Mouse (Mus musculus): ENCODE measurements around the gene Gm17535. TPM values are rescaled to one million over a fixed set of nuclear protein-coding genes. Genes with fewer than 3 reads are reported as not detected.
"Not testable (repeated sequence)": the region's sequence is repeated elsewhere in the genome, so short reads cannot be mapped to it uniquely, and the experiment has no call there.

Gm17535 gene
- total RNA-seq, 2 experiments from 2014 or later: not detected

GRCm38 (mm10) chr9:3023985-3024648, 10.3 kb upstream of the Gm17535 start:
- peak; percentile 99 for DNase-seq (ENCODE audit: low spot score)
- intact Hi-C loops (cut with DNase I): not testable (repeated sequence)

DNA sequence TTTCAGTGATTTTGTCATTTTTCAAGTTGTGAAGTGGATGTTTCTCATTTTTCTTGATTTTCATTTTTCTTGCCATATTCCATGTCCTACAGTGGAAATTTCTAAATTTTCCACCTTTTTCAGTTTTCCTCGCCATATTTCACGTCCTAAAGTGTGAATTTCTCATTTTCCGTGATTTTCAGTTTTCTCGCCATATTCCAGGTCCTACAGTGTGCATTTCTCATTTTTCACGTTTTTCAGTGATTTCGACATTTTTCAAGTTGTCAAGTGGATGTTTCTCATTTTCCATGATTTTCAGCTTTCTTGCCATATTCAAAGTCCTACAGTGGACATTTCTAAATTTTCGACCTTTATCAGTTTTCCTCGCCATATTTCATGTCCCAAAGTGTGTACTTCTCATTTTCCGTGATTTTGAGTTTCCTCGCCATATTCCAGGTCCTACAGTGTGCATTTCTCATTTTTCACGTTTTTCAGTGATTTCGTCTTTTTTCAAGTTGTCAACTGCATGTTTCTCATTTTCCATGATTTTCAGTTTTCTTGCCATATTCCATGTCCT, 9.4 kb upstream of the Gm17535 start, which contains the start of gene Gm10717:
Gene Gm10717 (plus strand): TSS at position 506 of the 556 bp plus-strand sequence.
- DNase-seq (ENCODE audit: low spot score): peak; percentile 19
- intact Hi-C loops (cut with DNase I): not testable (repeated sequence)

GRCm38 (mm10) chr9:3025653-3026052, 8.7 kb upstream of the Gm17535 start:
- DNase-seq (ENCODE audit: low spot score): peak; percentile 46
- intact Hi-C loops (cut with DNase I): not testable (repeated sequence)

GRCm38 (mm10) chr9:3026136-3026535, 8.3 kb upstream of the Gm17535 start:
- DNase-seq (ENCODE audit: low spot score); intact Hi-C loops (cut with DNase I): not testable (repeated sequence)

DNA sequence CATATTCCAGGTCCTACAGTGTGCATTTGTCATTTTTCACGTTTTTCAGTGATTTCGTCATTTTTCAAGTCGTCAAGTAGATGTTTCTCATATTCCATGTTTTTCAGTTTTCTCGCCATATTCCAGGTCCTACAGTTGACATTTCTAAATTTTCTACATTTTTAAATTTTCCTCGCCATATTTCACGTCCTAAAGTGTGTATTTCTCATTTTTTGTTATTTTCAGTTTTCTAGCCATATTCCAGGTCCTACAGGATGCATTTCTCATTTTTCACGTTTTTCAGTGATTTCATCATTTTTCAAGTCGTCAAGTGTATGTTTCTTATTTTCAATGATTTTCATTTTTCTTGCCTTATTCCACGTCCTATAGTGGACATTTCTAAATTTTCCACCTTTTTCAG, 7.7 kb upstream of the Gm17535 start:
- DNase-seq (ENCODE audit: low spot score); intact Hi-C loops (cut with DNase I): not testable (repeated sequence)

- intact Hi-C loops (cut with DNase I): not testable (repeated sequence)
Observed at GRCm38 (mm10) chr9:3027200-3027599, 7.2 kb upstream of the Gm17535 start.

DNA sequence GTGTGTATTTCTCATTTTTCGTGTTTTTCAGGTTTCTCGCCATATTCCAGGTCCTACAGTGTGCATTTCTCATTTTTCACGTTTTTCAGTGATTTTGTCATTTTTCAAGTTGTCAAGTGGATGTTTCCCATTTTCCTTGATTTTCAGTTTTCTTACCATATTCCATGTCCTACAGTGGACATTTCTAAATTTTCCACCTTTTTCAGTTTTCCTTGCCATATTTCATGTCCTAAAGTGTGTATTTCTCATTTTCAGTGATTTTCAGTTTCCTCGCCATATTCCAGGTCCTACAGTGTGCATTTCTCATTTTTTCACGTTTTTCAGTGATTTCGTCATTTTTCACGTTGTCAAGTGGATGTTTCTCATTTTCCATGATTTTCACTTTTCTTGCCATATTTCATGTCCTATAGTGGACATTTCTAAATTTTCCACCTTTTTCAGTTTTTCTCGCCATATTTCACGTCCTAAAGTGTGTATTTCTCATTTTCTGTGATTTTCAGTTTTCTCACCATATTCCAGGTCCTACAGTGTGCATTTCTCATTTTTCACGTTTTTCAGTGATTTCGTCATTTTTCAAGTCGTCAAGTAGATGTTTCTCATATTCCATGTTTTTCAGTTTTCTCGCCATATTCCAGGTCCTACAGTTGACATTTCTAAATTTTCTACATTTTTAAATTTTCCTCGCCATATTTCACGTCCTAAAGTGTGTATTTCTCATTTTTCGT, 5.0 kb upstream of the Gm17535 start:
- peak; percentile 2 for DNase-seq (ENCODE audit: low spot score)
- intact Hi-C loops (cut with DNase I): not testable (repeated sequence)

More at GRCm38 (mm10) chr9:3027200-3027599, 7.2 kb upstream of the Gm17535 start:
- DNase-seq (ENCODE audit: low spot score): not testable (repeated sequence)

- intact Hi-C loops (cut with DNase I); DNase-seq (ENCODE audit: low spot score): not testable (repeated sequence)
Observed at GRCm38 (mm10) chr9:3030677-3031318, 3.6 kb upstream of the Gm17535 start.

DNA sequence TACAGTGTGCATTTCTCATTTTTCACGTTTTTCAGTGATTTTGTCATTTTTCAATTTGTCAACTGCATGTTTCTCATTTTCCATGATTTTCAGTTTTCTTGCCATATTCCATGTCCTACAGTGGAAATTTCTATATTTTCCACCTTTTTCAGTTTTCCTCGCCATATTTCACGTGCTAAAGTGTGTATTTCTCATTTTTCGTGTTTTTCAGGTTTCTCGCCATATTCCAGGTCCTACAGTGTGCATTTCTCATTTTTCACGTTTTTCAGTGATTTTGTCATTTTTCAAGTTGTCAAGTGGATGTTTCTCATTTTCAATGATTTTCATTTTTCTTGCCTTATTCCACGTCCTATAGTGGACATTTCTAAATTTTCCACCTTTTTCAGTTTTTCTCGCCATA, 2.2 kb downstream of the Gm17535 start, which contains the start of gene Gm10715:
Gene Gm10715 (plus strand): TSS at position 301 of the 400 bp plus-strand sequence.
- intact Hi-C loops (cut with DNase I); DNase-seq (ENCODE audit: low spot score): not testable (repeated sequence)

GRCm38 (mm10) chr9:3038161-3038560, 3.8 kb downstream of the Gm17535 start:
- DNase-seq (ENCODE audit: low spot score); intact Hi-C loops (cut with DNase I): not testable (repeated sequence)

Small RNA genes within 50 kb of the gene (microRNA-seq; reads per million reads assigned to microRNA genes)
- gene Mir101c: not detected

Other genes with a start within 250 kb of the Gm17535 start
- not detected for gene Gm10722, start 33.7 kb upstream of the Gm17535 start, total RNA-seq (2021)
- not detected for gene Gm11168, start 31.3 kb upstream of the Gm17535 start, total RNA-seq (2021)
- under 1 TPM in 1 of 2 experiments, not detected in 1; 0.78 TPM for gene Gm10721, start 21.5 kb upstream of the Gm17535 start, total RNA-seq (2021)
- not detected for gene Gm10720, start 18.9 kb upstream of the Gm17535 start, total RNA-seq (2021)
- not detected for gene Gm10719, start 17.2 kb upstream of the Gm17535 start, total RNA-seq (2021)
- not detected for gene Gm10718, start 11.1 kb upstream of the Gm17535 start, total RNA-seq (2021)
- gene Gm10717, start 9.2 kb upstream of the Gm17535 start, total RNA-seq (2021): not detected
- not detected for gene Gm10715, start 2.3 kb downstream of the Gm17535 start, total RNA-seq (2021)